Mouse (Mus musculus) kidney, embryonic 14.5 days (tissue): ENCODE results near the gene Hist1h3c. TPM values are rescaled to one million over a fixed set of nuclear protein-coding genes. Genes with fewer than 3 reads are reported as not detected.
"Not testable (repeated sequence)": the region's sequence is repeated elsewhere in the genome, so short reads cannot be mapped to it uniquely, and the experiment has no call there.

ENCODE experiments used
- ATAC-seq: fragments of 200-750 bp; cut with Nextera tagmentation; 2 replicates; pipeline ENCODE4 v1.8.0; 2017; ENCODE audit warnings: moderate number of reproducible peaks, mild to moderate bottlenecking, moderate TSS enrichment, moderate library complexity; ENCODE audit not compliant: low FRiP score, low TSS enrichment
- H3K27ac ChIP-seq: fragments of 300-500 bp; sonication (generic); 2 replicates; pipeline ENCODE4 v1.5.1; 2014; ENCODE audit warnings: low read depth, mild to moderate bottlenecking, low read length, moderate library complexity, mixed read lengths
- H3K27me3 ChIP-seq: fragments of 300-500 bp; sonication (generic); 2 replicates; pipeline ENCODE4 v1.6.1; 2014; ENCODE audit warnings: mild to moderate bottlenecking, low read length; ENCODE audit not compliant: control insufficient read depth, insufficient read depth
- H3K36me3 ChIP-seq: fragments of 300-500 bp; sonication (generic); 2 replicates; pipeline ENCODE4 v1.6.1; 2014; ENCODE audit warnings: low read length, mixed read lengths; ENCODE audit not compliant: control insufficient read depth, insufficient read depth
- H3K4me1 ChIP-seq: fragments of 300-500 bp; sonication (generic); 2 replicates; pipeline ENCODE4 v1.6.1; 2014; ENCODE audit warnings: low read length, mixed read lengths; ENCODE audit not compliant: control insufficient read depth, insufficient read depth
- H3K4me2 ChIP-seq: fragments of 300-500 bp; sonication (generic); replicated peaks from 2 replicates; pipeline ENCODE4 v1.6.1; 2014; ENCODE audit warnings: low read depth, mild to moderate bottlenecking, low read length
- H3K4me3 ChIP-seq: fragments of 300-500 bp; sonication (generic); 2 replicates; pipeline ENCODE4 v1.5.1; 2014; ENCODE audit warnings: mild to moderate bottlenecking, low read length
- H3K9ac ChIP-seq: fragments of 300-500 bp; sonication (generic); 2 replicates; pipeline ENCODE4 v1.6.1; 2014; ENCODE audit warnings: low read depth, mild to moderate bottlenecking, low read length, moderate library complexity
- H3K9me3 ChIP-seq: fragments of 300-500 bp; sonication (generic); 2 replicates; pipeline ENCODE4 v1.6.1; 2016; ENCODE audit warnings: low read length; ENCODE audit not compliant: control insufficient read depth
- WGBS: fragments of 180-500 bp; shearing (Covaris S2); extraction: QIAGEN DNeasy Blood & Tissue Kit; methylation state at CpG from one replicate; pipeline ENCODE4 v1.1.7; 2014; 5-methylcytosine and 5-hydroxymethylcytosine counted together
- polyA plus RNA-seq: library from polyadenylated mRNA; unstranded; fragments of >200 nt; fragmentation: Nextera tagmentation; extraction: Ambion mirVana; gene quantifications from 2 replicates; pipeline ENCODE4 v1.2.1, GENCODE M21; 2014

Gene Hist1h3c
- polyA plus RNA-seq, 1 experiment from 2014 or later, result 12.7 TPM

GRCm38 (mm10) chr13:23751478-23751956, 6.1 kb upstream of the Hist1h3c start:
- peak overlapping the region; percentile 97 for H3K27ac ChIP-seq
- 1% methylated on average over 11 of the region's 11 CpGs for WGBS
- peak overlapping the region; percentile 53 for H3K4me2 ChIP-seq
- no peaks in the 10 kb centered on the region for H3K36me3 ChIP-seq
- H3K27me3 ChIP-seq, result no peaks in the 10 kb centered on the region
- no peaks in the 10 kb centered on the region for H3K9me3 ChIP-seq
- peak overlapping the region; percentile 70 for H3K9ac ChIP-seq
- H3K4me1 ChIP-seq, result 0 out of 2 replicates have a peak, but pooled peaks cover 8% of the 10 kb centered on the region
- ATAC-seq, result peak; percentile 28; the same call in 1 of the 2 replicates
- peak overlapping the region; percentile 44 for H3K4me3 ChIP-seq

DNA sequence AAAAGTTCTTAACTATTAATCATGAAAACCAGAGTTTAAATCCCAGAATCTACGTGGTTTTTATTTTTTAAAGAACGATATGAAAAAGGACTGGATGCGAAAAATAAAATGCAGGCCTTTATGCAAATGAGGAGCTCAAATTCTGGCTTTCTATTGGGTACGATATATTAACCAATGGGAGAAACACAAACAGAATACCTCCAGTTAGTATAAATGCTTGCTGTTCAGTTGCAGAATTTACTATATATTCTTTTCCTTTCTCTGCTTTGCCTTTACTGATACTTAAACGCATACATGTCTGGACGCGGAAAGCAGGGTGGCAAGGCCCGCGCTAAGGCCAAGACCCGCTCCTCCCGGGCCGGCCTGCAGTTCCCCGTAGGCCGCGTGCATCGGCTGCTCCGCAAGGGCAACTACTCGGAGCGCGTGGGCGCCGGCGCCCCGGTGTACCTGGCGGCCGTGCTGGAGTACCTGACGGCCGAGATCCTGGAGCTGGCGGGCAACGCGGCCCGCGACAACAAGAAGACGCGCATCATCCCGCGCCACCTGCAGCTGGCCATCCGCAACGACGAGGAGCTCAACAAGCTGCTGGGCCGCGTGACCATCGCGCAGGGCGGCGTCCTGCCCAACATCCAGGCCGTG, 5.6 kb upstream of the Hist1h3c start, which contains the start of gene Hist1h2ab:
TSS of gene Hist1h2ab (plus strand) at position 288 of the 639 bp plus-strand sequence.
- not testable (repeated sequence) for H3K36me3 ChIP-seq, H3K9me3 ChIP-seq, H3K27me3 ChIP-seq, H3K4me1 ChIP-seq
- peak within 1 kb of the TSS; percentile 70 for H3K9ac ChIP-seq
- peak within 1 kb of the TSS; percentile 44 for H3K4me3 ChIP-seq
- peak within 1 kb of the TSS; percentile 53 for H3K4me2 ChIP-seq
- WGBS, result under 1% methylated on average over 25 of the region's 47 CpGs
- peak within 1 kb of the TSS; percentile 97 for H3K27ac ChIP-seq
- peak; percentile 50; the same call in 1 of the 2 replicates for ATAC-seq

GRCm38 (mm10) chr13:23749563-23750121, 4.2 kb upstream of the Hist1h3c start:
- WGBS, result 85% methylated on average over 5 of the region's 5 CpGs
- no peak for ATAC-seq

DNA sequence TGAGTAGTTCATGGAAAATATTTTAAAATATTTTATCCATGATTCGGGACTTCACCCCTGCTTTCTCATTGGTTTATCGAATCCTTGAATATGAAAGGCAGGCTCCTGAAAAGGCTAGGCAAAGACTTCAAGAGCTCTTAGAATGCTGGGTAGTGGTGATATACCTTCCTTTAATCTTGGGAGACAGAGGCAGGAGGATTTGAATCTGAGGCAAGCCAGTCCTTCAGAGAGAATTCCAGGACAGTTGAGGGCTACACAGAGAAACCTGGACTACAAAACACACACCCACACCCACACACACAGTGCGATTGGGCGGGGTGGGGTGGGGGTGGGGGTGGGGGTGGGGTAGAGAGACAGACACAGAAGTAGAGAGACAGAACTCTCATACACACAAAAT, 2.5 kb upstream of the Hist1h3c start:
- Histone ChIP-seq H3K36me3 (no peaks in the 10 kb centered on the region), H3K27me3 (no peaks in the 10 kb centered on the region), H3K9me3 (no peaks in the 10 kb centered on the region), H3K4me1 (peaks cover 14% of the 10 kb centered on the region; the same call in 1 of the 2 replicates), H3K4me2 (peak overlapping the region; percentile 67), H3K9ac (peak overlapping the region; percentile 56; the same call in 1 of the 2 replicates), H3K4me3 (peak overlapping the region; percentile 45; the same call in 1 of the 2 replicates), H3K27ac (peak overlapping the region; percentile 98)
- ATAC-seq, result no peak
- WGBS, result 10% methylated on average over 4 of the region's 4 CpGs

More at GRCm38 (mm10) chr13:23749563-23750121, 4.2 kb upstream of the Hist1h3c start:
- Histone ChIP-seq H3K4me2 (no peak overlapping the region), H3K4me1 (peaks cover 8% of the 10 kb centered on the region; the same call in 1 of the 2 replicates), H3K4me3 (no peak overlapping the region), H3K27ac (peak overlapping the region; percentile 92), H3K27me3 (no peaks in the 10 kb centered on the region), H3K9me3 (no peaks in the 10 kb centered on the region), H3K9ac (no peak overlapping the region), H3K36me3 (no peaks in the 10 kb centered on the region)

DNA sequence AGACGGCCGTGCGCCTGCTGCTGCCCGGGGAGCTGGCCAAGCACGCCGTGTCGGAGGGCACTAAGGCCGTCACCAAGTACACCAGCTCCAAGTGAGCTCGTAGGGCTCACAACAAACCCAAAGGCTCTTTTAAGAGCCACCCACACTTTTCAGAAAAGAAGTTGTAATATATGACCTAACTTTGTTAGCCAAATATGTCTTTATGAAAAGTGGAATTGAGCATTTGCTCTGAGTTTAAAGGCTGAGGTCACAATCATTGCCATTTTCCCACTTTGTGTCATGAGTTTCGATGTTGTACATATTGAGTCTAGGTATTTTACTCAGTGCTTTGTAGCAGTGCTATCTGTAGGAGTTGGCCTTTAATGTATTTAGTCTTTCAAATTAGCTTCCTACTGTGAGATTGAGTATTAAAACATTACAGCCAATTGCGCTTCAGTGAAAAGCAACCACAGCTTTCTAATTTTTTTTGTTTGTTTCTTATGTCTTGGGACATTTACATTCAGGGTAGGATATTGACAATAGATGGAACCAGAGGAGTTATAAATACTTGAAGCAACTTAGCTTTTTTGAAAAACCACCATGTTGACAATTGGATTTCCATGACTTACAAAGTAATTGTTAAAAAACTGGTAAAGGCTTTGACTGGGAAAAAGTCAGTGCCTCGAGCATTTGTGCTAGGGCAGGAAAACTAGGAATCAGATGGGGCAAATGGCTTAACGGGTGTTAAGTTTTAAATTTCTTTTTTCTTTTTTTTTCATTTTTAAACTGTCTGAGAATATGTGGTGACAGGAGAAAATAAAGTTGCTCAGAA, 1.9 kb upstream of the Hist1h3c start:
- H3K4me3 ChIP-seq, result peak overlapping the region; percentile 45
- no peaks in the 10 kb centered on the region for H3K36me3 ChIP-seq
- WGBS, result 6% methylated on average over 10 of the region's 13 CpGs
- H3K9ac ChIP-seq, result peak overlapping the region; percentile 56
- no peaks in the 10 kb centered on the region for H3K27me3 ChIP-seq
- 0 out of 2 replicates have a peak, but pooled peaks have one; percentile 1 for ATAC-seq
- peak overlapping the region; percentile 98 for H3K27ac ChIP-seq
- peak overlapping the region; percentile 67 for H3K4me2 ChIP-seq
- peaks cover 14% of the 10 kb centered on the region; the same call in 1 of the 2 replicates for H3K4me1 ChIP-seq
- no peaks in the 10 kb centered on the region for H3K9me3 ChIP-seq

DNA sequence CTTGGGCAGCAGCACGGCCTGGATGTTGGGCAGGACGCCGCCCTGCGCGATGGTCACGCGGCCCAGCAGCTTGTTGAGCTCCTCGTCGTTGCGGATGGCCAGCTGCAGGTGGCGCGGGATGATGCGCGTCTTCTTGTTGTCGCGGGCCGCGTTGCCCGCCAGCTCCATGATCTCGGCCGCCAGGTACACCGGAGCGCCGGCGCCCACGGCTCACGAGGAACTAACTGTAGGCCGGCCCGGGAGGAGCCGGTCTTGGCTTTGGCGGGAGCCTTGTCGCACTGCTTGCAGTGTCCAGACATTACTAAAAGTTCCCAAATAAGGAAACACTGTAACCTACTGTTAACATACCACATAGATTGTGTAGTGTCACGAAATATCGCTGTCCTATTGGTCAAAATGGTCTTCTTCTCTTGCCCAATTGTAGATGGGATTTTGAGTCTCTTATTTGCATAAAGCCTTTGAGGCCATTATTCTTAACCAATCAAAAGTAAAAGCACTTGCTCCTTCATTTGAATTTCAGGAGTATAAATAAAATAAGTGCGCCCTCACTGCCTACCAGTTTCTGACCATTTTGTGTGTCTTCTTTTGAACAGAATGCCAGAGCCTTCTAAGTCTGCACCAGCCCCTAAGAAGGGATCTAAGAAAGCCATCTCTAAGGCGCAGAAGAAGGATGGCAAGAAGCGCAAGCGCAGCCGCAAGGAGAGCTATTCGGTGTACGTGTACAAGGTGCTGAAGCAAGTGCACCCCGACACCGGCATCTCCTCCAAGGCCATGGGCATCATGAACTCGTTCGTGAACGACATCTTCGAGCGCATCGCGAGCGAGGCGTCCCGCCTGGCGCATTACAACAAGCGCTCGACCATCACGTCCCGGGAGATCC, 1.0 kb upstream of the Hist1h3c start, which contains the start of gene Hist1h2bb:
TSS of gene Hist1h2bb (plus strand) at position 534 of the 880 bp plus-strand sequence.
- WGBS, result under 1% methylated on average over 37 of the region's 58 CpGs

DNA sequence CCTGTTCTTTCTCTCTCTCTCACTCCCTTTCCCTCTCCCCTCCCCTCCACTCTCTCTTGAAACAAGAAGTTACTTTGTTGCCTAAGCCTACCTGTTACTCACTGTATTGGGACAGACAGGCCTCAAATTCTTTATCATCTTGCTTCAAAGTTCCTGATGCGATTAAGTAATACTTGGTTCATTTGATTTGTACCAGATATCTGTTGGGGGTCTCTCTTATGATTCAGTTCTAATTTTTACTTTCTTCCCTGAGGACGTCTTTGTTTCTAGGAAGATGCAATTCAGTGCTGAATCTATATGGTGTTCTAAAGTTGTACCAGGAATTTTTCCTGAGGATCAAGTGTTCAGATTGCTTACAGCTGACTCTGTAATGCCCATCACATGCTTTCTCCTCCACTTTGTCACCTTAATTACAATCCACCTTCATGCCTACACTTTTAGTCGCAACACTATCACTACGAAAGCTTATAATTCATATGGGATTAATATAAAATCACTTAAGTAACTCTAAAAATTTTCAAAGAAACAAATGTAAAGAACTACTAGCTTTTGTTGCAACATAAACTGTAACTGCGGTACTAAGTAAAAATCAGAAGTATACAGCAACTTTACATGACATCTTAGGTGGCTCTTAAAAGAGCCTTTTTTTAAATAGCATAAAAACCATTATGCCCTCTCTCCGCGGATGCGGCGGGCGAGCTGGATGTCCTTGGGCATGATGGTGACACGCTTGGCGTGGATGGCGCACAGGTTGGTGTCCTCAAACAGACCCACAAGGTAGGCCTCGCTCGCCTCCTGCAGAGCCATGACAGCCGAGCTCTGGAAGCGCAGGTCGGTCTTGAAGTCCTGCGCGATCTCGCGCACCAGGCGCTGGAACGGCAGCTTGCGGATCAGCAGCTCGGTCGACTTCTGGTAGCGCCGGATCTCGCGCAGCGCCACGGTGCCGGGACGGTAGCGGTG, 701 bp downstream of the Hist1h3c start:
- Histone ChIP-seq H3K9me3 (no peaks in the 10 kb centered on the region), H3K4me1 (peaks cover 21% of the 10 kb centered on the region; the same call in 1 of the 2 replicates), H3K9ac (peak overlapping the region; percentile 75), H3K4me2 (peak overlapping the region; percentile 67), H3K27ac (peak overlapping the region; percentile 98), H3K36me3 (no peaks in the 10 kb centered on the region), H3K4me3 (peak overlapping the region; percentile 41), H3K27me3 (no peaks in the 10 kb centered on the region)
- no peak for ATAC-seq
- WGBS, result 2% methylated on average over 13 of the region's 36 CpGs

More for the DNA sequence above, 1.0 kb upstream of the Hist1h3c start, which contains the start of gene Hist1h2bb:
- peak within 1 kb of the TSS; percentile 45 for H3K4me3 ChIP-seq
- H3K27me3 ChIP-seq, H3K36me3 ChIP-seq, H3K9me3 ChIP-seq: not testable (repeated sequence)
- peaks cover 14% of the 10 kb centered on the region; the same call in 1 of the 2 replicates for H3K4me1 ChIP-seq
- peak within 1 kb of the TSS; percentile 67 for H3K4me2 ChIP-seq
- H3K9ac ChIP-seq, result peak within 1 kb of the TSS; percentile 73
- H3K27ac ChIP-seq, result peak within 1 kb of the TSS; percentile 98
- ATAC-seq, result peak; percentile 95
